Mouse (Mus musculus): ENCODE data around the gene Ifit3b.
"Not testable (repeated sequence)": the region's sequence is repeated elsewhere in the genome, so short reads cannot be mapped to it uniquely, and the experiment has no call there.

The Ifit3b gene

DNA sequence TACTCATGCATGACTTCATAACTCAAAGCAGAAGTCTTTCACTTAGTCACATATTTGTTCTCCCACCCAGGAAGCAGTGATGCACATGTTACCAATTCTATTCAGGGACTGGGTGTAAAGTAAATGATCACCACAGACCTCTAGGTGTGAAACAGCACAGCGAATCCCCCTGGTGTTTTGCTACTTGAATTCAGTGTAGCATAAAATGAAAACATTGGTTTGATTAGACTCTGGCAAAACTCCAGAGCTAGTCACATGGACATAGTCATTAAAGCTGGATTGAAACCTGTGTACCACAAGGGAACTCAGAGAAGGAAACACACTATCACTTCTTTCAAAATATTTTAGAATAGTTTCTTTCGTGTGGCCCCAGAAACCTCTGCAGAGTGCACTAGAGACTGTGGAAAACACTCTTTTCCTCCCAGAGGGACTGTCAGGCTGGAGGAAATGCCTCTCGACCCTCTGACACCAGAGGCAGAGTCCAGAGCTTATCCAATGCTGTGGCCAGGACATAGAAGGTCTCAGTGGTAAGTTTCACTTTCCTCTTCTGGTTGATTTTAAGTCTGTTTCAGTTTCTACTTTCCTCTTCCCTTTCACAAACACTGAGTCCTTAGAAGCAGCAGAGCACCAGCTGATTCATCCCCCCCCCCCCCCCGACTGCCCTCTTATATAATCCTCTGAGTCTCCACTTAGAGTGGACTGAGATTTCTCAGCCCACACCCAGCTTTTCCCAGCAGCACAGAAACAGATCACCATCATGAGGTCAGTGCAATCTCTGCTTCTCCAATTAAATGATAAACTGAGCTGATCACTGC lies at the start of gene Ifit3b:
Ifit3b (plus strand) TSS at position 734 of the 815 bp plus-strand sequence.
- not testable (repeated sequence) for DNase-seq (ENCODE audit: low read depth)

DNA sequence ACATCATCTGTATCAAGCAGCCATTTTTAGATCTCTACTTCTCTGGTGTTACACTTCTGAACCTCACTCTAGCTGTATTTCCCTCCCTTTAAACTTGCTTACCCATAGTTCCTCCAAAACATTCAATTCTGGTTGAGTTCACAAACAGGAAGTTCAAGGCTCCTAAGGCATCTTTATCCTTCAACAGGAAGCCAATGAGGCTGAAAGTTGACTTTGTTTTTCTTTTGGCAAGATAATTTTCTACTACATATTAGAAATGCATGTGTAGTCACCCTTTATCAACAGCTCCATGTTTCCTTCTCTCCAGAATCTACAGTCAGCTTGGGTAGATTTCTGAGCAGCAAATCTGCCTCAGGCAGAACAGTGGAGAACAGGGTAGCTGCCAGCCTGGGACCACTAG lies 45.2 kb upstream of the Ifit3b start:
- no peak for DNase-seq (ENCODE audit: low read depth)

- DNase-seq (ENCODE audit: low read depth): no peak
Measured at GRCm38 (mm10) chr19:34566178-34566784, 41.5 kb upstream of the Ifit3b start.

- no peak for DNase-seq (ENCODE audit: low read depth)
Measured at GRCm38 (mm10) chr19:34568988-34569895, 38.5 kb upstream of the Ifit3b start.

DNA sequence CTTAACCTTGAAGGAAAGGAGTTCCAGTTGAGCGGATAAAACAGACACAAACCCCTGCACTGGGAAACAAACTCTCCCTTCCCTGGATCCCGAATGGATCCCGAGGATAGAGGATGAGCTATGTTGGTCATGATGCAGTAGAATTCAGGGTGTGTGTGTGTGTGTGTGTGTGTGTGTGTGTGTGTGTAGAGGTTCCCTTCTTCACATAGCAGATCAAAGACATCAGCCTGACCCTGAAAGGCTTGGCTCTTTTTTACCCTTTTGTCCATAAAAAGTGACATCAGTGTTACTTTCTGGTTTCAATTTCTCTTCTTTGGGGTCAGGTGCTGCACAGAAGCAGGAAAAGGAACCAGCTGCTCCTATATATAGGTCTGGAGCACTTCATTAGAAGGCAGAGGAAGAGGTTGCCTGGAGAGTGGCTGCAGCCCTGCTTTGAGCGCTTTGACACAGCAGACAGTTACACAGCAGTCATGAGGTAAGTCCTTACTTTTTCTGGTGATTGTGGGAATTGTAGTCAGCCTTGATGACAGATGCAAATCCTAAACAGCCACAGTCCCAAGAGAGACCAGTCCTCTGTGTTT lies 37.8 kb upstream of the Ifit3b start:
- no peak for DNase-seq (ENCODE audit: low read depth)

DNA sequence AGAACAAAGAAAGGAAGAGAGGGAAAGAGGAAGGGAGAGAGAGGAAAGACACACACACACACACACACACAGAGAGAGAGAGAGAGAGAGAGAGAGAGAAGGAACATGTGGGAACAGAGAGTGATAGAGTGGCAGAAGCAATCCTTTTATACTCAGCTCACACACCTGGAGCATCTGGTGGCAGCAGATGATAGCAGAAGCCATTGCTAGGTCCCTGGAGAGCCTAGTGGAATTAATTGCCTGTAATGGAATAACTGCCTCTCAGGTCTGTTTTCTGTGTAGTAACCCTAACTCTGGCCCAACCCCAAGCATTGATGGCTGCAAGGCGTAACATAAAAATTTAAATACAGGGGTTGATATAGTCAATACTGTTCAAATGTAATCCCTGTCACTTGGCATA lies 36.7 kb upstream of the Ifit3b start:
- DNase-seq (ENCODE audit: low read depth): no peak

DNA sequence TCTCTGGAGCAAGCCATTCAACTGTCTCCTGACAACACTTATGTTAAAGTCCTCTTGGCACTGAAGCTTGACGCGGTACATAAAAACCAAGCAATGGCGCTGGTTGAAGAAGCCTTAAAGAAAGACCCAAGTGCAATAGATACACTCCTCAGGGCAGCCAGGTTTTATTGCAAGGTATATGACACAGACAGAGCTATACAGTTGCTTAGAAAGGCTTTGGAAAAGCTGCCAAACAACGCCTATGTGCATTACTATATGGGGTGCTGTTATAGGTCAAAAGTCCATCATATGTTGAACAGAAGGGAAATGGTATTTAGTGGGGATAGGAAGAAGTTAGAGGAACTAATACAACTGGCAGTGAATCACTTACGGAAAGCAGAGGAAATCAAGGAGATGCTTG lies 34.1 kb upstream of the Ifit3b start:
- no peak for DNase-seq (ENCODE audit: low read depth)

DNA sequence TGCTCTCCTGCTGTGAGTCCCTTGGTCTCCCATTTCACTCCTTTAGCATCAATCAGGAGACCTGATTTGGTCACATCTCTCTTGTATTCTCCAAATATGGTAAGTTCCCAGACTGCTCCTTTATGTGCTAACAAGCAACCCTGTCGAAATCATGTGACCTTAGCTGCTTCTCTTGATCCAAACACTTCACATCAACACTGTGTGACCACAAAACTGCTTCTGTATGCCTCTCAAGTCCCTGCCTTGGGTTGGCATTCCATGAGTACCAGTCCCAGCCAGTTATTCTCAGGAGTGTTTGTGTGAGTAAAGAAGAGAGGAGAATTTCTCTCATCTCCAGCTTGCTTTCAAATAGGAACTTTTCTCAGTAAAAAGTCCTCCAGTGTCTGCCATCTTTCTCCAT lies 30.6 kb upstream of the Ifit3b start:
- DNase-seq (ENCODE audit: low read depth): no peak

GRCm38 (mm10) chr19:34582696-34583095 lies 25.1 kb upstream of the Ifit3b start:
- not testable (repeated sequence) for DNase-seq (ENCODE audit: low read depth)

DNA sequence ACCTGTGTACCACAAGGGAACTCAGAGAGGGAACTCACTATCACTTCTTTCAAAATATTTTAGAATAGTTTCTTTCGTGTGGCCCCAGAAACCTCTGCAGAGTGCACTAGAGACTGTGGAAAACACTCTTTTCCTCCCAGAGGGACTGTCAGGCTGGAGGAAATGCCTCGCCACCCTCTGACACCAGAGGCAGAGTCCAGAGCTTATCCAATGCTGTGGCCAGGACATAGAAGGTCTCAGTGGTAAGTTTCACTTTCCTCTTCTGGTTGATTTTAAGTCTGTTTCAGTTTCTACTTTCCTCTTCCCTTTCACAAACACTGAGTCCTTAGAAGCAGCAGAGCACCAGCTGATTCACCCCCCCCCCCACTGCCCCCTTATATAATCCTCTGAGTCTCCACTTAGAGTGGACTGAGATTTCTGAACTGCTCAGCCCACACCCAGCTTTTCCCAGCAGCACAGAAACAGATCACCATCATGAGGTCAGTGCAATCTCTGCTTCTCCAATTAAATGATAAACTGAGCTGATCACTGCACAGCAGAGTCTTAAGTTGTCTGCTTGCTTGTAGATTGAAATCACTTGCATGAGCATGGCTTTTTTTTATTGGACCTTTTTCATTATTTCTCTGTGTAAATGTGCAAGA lies 24.5 kb upstream of the Ifit3b start, which contains the start of gene Ifit3:
Ifit3 (plus strand) TSS at position 406 of the 641 bp plus-strand sequence.
- not testable (repeated sequence) for DNase-seq (ENCODE audit: low read depth)

- not testable (repeated sequence) for DNase-seq (ENCODE audit: low read depth)
Measured at GRCm38 (mm10) chr19:34585740-34586458, 21.9 kb upstream of the Ifit3b start.

- DNase-seq (ENCODE audit: low read depth): not testable (repeated sequence)
Measured at GRCm38 (mm10) chr19:34587898-34588692, 19.7 kb upstream of the Ifit3b start.

- no peak for DNase-seq (ENCODE audit: low read depth)
Measured at GRCm38 (mm10) chr19:34588959-34589358, 18.8 kb upstream of the Ifit3b start.

DNA sequence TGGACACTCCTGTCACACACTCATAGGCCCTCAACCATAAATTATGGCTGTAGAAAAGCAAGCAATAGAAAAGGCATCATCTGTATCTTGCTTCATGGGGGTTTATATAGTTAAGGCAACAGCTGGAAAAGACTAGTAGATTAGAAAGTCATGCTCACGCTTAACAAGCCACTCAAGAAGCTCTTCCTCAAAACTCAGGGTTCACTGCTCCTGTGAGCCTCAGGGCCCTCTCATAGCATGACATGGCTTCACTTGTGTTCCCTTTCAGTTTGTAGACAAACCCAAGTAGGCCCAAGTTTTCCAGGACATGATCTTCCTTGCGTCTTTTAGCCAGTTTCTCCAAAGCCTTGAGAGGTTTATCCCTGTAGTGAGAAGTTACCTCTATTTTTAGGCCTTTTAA lies 14.3 kb upstream of the Ifit3b start:
- DNase-seq (ENCODE audit: low read depth): no peak

DNA sequence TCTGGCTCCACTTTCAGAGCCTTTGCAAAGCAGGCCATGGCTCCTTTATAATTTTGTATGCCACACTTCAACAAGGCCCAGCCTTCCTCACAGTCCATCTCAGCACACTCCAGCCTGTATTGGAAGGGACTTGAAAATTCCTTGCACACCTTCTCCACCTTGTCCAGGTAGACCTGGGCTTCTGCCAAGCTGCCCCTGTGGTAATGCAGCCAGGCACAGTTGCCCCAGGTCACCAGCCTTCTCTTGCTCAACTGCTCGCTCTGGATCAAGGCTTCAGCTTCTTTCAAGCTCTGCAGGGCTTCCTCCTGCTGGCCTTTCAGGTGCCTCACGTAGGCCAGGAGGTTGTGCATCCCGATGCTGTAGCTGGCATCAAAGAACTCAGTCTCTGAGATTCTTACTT lies 13.2 kb upstream of the Ifit3b start:
- DNase-seq (ENCODE audit: low read depth): not testable (repeated sequence)

DNA sequence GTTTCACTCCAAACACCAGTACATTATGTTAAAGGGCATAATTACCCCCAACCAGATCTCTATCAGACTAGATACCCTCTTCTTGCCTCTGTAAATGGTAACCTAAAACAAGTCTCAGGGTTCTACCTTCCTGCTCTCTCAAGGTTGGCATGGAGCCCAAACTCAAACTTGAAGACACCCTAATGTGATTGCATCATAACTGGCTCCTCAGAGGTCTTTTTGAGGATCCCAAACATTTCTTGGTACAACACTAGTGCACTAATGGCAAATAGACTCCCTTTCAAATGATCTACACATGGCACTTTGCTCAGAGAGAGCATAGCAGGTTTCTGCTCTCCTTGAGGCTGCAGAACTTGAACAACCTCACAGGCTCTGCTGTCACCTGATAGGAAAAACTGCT lies 11.0 kb upstream of the Ifit3b start:
- DNase-seq (ENCODE audit: low read depth): no peak

GRCm38 (mm10) chr19:34598341-34598740 lies 9.4 kb upstream of the Ifit3b start:
- no peak for DNase-seq (ENCODE audit: low read depth)

- DNase-seq (ENCODE audit: low read depth): not testable (repeated sequence)
Measured at GRCm38 (mm10) chr19:34599250-34599649, 8.5 kb upstream of the Ifit3b start.

DNA sequence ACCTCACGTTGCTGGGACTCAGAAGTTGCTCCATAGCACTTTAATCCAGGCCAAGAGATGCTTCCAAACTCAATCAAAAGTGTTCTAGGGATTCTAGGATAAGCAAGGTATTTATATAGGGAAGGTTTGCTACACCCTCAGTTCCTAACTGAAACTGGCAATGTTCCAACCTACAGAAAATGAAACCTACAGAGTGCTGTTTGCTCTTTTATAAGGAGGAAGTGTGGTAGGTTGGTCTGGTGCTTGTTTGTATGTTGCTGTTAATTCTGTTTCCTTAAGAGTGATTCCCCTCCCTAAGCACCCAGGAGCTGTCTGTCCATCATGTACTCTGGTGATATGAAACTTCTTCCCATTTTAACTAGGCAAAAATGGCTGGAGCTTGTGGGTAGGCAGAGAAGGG lies 5.9 kb upstream of the Ifit3b start, which contains the start of gene Ifit1bl1:
Ifit1bl1 (minus strand) TSS at position 69 of the 400 bp plus-strand sequence.
- DNase-seq (ENCODE audit: low read depth): not testable (repeated sequence)

DNA sequence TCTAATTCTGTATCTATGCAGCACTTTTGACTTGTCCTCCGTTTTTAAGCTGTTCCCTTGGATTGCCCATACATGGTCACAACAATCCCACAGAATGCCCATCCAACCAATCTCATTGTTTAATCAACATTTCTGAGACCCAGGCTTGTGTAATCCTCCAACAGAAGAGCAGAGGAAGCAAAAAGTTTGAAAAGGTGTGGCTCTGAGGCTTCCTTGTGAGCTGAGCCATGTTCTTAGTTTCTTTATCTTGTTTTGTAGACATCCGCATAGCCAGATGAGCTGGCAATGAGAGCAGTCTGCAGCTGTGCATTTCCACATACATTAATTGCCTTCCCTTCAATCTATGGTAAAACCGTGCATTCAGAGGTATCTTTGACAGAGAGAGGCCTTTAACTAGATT lies 2.3 kb upstream of the Ifit3b start:
- no peak for DNase-seq (ENCODE audit: low read depth)
